Mouse (Mus musculus) heart, adult 11 months (tissue): ENCODE data around the gene Itga9.

Source experiments
- DNase-seq: peaks from one replicate; pipeline ENCODE4 v3.0.0; 2022

The Itga9 gene

DNA sequence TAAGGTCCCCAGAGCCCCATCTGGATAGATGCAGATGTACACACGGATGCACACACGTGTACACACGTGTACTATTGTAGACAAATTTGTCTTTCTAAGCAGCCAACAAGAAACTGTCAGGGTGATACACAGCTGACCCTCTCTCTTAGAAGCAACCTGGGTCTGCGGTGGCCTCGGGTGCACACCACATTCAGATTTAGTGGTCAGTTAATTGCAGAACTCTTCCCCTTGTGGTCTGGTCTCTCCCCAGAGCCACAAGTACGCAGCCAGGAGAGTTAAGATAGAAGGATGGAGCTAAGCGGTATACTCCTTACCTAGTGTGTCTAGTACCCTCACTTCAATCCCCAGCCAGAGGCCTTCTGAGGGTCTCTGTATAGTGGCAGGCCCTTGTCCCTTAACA is 276.7 kb downstream of the Itga9 start:
- DNase-seq = no peak

DNA sequence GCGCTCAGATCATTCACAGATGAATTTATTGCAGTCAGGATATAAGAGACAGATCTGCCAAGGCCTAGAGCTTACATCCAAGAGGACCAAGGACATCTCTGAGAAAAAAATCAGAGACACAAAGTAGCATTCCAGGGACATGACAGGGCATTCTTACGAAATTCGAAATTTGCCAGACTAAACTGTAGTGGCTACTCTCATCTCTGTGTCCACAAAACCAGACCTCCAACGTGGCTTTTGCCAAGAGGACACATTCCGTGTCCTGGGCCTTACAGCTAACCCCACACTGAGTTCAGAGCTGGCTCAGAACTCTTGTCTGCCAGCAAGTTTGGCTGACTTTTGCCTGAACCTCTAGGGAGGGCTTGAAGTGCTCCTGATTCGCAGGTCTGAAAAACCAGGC is 279.3 kb downstream of the Itga9 start:
- DNase-seq = peak; percentile 97

DNA sequence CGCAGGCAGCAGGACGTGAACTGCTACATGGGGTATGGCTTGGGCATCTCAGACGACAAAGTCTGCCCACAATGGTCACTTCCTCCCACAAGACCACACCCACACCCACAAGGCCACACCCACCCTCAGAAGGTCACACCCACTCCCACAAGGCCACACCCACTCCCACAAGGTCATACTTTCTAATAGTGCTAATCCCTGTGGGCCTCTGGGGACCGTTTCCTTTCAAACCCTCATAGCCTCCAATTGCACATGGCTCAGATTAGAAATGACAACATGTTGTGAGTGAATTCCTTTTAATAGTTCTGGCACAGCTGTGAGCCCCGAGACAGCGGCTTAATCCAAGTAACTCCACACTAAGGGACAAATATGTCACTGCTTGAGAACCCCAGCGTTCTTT is 280.7 kb downstream of the Itga9 start:
- DNase-seq = peak; percentile 96

DNA sequence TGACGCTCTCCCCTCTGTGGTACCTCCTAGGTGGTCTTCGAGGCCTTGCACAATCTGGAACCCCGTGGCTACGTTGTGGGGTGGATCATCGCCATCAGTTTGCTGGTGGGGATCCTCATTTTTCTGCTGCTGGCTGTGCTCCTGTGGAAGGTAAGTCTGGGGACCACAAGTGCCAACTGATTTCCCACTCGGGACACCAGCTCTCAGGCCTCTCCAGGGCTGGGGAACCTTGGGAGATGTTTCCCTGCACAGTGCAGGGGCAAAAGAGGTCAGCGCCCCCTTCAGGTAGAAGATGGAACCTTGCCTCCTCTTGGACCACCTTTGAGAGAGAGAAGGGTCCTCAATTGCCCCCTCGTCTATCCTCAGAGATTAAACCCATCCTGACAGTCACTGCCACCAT is 281.2 kb downstream of the Itga9 start:
- DNase-seq = peak; percentile 91

DNA sequence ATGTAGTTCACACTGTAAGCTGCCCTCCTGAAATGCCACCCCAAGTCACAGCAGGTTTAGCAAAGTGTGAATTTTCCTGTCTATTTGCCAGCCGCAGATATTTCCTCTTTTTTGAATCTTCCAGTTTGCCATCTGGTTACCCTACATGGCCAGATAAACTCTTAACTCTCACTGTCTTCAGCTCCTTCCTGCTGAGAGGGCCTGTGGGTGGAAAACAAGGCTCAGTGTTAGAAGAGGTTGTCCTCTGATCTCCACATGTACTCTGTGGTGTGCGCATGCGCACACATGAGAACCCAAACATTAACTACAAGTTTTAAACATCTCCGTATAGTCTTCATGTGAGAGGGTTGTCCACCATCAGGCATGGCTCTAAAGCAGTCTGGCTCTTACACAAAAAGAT is 283.7 kb downstream of the Itga9 start:
- no peak for DNase-seq

DNA sequence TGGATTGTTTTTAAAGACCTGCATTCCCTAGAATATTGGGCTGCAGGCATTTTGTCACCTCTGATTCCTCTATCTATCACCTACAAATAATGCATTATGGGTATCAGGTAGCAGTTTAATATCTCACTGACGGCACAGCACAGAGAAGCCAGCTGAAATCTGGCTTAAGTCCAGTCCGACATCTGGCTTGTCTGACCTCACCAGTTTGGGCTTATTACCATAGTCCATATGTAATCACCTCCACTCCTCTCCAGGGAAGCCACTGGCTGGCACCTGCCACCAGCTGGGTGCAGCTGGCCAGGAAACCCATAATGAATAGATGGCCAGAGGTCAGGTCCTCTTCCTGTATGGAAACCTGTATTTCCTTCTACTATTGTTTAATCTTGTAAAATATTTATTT is 284.2 kb downstream of the Itga9 start:
- DNase-seq = peak; percentile 92

DNA sequence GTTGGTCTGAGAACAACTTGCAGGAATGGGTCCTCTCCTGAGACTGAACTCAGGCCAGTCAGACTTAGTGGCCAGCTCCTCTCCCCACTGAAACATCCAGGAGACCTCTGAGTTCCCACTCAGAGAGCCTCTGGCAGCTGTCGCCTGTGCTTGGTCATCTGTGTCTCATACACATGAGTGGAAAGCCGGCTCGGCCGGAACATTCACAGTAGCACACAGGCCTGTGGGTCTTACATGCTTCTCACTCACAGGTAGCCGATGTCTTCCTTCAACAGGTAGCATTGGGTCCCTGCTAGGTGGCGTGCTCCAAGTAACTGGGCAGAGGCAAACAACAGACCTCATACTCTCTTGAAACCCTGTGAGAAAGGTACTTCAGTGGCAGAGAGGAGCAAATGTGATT is 284.6 kb downstream of the Itga9 start:
- peak; percentile 89 for DNase-seq

DNA sequence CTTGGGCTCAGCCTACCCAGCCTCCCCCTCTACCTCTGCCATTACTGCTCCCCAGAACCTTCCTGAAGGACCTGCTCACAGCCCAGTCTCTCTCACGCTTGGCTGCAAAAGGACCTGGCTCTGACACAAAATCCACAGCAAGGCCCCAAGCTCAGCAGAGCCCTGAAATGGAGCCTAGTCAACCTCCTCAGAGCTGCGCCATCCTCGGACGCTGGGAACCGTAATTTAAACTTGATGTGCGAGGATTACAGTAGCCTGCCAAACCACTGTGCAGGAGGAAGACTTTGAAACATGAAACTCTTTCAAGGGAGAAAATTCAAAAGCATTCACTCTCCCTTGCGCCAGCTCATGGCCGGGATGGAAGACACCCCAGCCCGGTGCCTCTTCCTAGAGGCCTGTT is 285.1 kb downstream of the Itga9 start:
- no peak for DNase-seq

DNA sequence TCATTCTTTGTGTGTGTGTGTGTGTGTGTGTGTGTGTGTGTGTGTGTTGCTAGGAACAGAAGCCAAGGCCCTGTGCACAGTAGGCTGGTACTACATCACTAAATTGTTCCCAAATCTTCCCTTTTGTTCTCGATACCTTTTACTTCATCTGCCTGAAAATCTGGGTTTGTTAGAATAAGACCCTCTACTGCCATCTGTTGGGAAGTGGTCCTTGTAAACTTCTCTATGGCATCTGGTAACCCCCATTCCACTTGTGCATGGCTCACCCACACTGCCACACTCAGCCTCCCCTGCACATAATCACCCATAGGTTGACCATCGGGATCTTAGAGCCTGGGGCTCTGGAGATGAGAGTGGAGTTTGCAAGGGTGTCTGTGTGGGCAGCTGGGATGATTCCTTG is 288.6 kb downstream of the Itga9 start:
- no peak for DNase-seq

DNA sequence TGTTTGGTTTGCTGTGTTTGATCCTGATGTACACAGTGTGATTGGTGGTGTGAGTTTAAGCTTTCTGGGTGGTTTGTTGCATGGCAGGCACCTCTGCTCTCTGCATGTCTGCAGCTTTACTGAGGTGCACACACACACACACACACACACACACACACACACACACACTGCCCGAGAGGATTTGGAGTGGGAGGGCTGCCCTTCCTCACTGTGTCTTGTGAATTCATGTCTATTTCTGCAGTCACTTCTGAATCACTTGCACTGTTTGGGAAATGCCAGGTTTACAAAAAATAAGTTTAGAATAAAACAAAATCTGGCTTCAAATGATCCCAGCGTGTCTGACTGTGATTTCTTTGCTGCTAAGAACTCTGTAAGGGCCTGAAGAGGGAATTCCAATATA is 294.2 kb downstream of the Itga9 start:
- DNase-seq = no peak

DNA sequence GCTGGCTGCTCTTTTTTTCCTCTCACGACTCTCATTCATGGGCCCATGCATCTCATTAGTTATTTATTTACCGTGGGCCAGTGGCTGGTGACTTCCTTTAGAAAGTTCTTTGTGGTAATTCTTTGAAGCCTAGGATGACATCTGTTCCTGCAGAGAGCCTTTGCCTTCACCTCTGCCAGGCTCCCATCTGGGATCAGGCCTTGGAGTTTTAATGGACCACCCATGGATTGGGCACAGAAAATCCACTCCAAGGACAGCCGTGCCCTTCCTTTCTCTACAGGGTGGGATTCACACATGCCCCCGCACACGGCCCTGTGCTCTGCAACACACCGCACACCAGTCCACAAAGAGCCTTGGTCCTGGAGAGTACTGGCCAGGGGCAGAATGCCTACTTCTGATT is 295.4 kb downstream of the Itga9 start:
- no peak for DNase-seq

DNA sequence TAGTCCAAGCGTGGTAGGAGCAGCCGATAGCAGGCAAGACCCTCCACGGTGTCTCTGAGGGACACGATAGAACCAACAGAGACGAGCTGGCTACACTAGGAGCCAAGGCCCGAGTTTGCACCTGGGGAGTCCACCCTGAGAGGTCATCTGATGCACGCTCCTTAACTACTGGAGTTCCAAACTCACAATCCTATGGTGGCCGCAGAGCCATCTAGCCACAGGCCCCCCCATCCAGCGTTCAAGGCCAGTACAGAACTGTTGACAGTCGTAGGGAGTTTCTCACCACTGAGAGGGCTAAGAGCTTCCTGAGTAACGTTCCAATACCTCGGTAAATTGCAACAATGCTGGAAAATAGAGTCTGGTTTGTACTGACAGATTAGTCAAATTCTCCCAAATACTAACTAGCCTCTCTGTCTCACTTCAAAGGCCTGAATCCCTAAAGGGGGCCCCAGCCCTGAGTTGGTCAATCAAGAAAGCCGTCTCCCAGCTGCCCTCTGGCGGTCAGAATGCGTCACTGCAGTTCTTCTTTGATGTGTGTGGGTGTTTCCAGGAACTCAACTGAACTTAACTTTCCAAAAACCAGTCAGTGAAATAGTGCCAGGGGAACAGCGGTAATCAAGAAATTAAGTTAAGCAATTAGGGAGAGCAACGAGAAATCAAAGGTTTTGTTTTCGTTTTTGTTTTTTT is 301.6 kb downstream of the Itga9 start:
- peak; percentile 96 for DNase-seq

DNA sequence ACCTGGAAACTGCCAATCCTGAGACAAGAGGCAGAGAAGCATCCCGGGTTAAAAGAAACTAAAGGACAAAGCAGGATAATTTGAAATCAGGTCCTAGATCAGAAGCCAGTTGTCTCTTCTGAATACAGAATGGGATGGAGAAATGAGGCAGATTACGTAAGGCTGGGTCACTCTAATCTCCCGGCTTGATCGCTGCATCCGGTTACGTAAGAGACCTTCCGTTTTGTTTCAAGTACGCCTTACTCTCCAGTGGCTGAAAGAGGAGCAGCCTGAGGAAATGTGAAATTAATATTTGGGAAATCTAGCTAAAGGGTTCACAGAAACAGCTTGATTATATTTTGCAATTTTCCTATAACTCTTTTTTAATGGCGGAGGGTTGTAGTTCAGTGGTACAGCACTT is 306.6 kb downstream of the Itga9 start:
- no peak for DNase-seq

DNA sequence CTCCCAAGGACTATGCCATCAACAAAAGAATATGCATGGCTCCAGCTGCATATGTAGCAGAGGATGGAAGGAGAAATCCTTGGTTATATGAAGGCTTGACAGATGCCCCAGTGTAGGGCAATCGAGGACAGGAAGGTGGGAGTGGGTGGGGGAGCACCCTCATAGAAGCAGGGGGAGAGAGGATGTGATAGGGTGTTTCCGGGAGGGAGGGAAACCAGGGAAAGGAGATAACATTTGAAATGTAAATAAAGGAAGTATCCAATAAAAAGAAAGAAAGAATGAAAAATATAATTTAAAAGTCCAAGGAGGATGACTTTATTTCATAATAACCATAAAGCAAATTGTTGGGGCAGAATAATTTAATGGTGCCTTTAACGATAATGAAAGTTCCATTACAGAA is 307.1 kb downstream of the Itga9 start:
- no peak for DNase-seq

DNA sequence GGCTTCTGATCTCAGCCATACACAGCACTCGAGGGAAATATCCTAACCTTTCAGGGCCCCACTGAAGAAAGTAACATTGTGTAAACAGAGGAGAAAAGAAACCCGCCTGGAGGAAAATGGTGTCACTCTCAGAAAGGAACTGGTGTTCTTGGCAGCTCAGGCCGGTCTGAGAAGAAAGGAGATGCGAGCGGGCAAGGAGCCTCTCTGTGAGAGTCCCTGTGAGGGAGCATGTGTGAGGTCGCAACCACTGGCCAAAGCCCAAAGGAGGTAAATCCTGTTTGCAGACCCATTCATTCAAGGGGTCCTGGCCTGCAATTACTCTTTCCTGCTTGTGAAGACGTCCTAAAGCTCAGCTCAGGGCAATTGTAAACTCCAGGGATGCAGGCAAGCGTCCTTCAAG is 308.1 kb downstream of the Itga9 start:
- no peak for DNase-seq

DNA sequence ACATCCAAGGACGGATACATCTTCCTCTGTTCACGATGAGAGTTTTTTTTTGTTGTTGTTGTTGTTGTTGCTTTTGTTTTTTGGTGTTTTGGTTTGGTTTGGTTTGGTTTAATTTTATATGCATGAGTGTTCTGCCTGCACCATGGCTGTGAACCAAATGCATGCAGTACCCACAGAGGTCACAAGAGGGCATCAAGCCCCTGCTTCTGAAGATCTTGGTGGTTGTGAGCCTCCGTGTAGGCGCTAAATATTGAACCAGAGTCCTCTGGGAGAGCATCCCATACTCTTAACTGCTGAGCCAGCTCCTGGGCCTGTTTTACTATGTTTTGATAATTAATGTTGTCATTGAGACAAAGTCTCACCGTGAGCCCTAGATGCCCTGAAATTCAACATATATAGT is 308.8 kb downstream of the Itga9 start:
- DNase-seq = no peak

DNA sequence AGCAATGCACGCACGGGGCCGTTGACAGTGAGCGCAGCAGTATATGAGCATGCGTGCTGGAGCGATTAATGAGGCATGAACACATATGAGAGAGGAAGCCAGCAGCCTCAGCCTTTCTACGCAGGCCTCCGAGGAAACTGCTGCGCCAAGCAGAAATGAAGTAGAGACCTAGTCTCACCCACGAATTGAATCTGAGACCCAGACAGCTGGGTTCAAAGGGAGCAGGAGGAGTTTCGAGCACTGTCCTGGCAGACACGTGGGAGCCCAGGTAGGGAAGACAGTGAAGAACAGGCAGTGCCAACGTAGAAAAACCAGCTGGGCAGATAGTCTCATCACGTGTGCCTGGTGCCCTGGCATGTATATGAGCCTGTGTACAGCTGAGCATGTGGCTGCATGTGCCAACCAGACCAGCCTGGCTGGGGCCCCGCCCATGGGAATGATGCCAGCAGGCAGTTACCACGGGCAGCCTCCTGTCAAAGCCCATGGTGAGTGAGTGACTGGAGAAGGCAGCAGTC is 313.2 kb downstream of the Itga9 start:
- DNase-seq = peak; percentile 92

DNA sequence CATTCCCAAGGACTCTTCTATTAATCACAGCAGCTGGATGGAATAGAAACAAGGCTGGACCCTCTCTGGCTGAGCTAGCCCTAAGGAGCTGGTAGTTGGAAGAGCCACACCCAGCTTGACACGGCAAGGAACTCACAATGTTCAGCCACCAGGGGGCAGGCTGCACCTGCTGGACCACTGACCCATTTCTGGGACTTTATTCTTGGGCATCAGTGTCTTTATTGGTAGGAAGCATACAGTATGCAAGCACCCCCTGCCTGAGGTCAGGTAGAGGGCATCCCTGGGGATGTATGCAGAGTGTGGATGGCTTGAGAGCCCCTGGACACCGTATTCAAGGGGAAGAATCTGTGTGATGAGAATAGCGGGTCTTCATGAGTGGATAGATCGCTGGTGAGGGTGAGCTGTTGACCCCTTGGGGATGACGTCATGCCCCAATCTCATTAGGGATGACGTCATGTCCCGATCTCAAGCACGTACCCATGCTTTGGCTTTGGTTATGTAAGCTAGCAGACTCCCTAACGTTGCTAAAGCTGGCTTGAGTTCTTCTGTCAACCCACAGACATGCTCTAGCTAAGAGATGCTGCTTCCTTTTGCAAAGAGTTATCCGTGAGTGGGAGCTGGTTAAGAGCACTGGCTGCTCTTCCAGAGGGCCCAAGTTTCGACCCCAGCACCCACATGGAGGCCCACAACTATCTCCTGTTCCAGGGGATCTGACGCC is 314.5 kb downstream of the Itga9 start:
- DNase-seq = peak; percentile 97

DNA sequence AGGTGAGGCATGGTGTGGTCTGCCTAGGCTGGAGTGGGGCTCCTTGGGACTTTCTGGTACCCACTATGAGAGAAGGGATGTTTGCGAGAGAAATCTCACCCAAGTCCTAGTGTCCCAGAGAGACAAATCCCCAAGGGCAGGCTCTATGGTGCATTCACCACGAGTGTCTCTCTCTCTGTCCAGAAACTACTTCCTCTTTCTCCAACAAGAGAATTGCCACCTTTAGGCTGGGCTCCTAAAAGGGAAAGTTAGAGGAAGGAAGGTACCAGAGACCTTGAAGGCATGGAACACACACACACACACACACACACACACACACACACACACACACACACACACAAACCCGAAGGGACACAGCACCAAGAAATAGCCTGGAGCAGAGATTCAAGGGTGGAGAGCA is 315.4 kb downstream of the Itga9 start:
- DNase-seq = no peak

DNA sequence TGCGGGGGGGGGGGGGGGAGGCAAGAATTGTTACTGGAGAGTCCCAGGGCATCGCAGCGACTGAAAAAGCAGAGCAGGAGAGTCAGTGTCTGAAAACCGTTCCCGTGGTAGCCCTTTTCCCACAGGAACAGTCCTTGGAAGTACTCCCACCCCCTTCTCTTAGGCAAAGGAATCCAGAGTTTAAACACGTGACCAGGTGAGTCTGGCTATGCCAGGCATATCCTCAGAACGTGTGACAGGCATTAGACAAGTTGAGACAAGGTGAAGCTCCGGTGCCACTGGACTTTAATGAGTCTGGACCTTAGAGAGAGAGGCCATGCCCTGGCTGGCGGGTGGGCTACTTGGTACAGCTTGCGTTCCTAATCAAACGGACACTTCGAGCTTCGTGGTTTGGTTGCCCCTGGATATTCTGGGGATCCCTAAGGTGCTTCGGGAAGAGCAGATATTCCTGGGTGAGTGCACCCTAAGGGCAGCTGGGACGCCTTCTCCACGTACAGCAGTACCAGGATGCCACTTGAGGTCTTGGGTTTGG is 318.1 kb downstream of the Itga9 start:
- no peak for DNase-seq

DNA sequence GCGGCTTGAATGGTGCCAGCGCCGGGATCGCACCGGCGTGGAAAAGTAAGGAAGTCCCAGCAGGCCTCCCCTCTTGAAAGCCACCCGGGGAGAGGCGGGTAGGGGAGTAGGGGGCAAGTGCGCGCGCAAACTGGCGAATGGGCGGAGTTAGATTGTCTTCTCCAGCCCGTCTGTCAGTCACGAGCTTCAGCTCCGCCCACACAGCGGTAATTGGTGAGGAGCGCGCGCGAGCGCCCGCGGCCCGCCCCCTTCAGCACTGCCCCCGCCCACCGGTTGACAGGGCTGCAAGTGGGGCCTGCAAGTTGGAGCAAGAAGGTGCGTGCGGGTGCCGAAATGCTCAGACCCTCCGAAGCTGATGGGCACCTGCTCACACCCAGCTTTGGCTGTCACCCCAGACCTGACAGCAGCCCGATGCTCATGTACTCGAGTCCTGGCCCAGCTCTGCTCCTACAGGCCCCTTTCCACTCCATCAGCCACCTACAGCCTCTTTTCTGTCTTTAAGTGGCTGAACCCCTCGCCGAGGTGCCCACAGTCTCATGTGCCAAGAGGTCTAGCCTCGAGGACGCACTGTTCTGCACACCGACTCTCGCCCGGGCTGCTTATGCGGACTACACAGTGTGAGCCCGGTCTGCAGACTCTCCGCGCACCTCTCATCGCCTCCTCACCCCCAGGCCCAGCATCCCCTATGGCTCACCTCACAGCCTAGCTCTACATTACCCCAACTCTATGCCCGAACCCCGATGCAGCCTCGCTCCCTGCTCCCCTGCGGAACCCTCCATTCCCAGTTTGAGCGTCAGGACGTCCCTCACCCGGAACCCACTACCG is 319.0 kb downstream of the Itga9 start:
- DNase-seq = peak; percentile 100

DNA sequence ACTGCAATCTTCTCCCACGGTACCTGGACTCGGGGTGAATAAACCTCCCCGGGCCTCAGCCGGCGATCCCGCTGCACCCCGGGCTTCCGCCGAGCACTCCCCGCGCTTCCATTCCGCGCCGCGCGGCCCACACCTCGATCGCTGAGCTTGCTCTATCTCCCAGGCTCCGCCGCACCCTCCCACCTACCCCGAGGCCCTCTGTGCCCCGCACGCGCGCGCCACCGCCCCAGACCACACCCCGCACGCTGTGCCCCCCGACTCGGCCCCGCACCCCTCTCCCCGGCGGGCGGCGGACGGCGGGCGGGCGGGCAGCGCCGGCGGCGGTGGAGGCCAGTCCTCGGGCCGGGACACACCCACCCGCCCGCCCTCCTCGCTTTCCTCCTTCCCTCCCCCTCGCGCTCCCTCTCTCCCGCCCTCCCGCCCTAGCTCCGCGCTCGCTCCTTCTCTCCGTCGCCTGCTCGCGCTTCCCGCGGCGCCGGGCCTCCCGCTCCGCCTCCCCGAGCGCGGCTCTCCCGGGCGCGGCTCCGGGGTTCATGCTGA is 319.7 kb downstream of the Itga9 start, which contains the start of gene Ctdspl:
TSS of gene Ctdspl (plus strand) at position 343 of the 540 bp plus-strand sequence.
- peak; percentile 96 for DNase-seq

DNA sequence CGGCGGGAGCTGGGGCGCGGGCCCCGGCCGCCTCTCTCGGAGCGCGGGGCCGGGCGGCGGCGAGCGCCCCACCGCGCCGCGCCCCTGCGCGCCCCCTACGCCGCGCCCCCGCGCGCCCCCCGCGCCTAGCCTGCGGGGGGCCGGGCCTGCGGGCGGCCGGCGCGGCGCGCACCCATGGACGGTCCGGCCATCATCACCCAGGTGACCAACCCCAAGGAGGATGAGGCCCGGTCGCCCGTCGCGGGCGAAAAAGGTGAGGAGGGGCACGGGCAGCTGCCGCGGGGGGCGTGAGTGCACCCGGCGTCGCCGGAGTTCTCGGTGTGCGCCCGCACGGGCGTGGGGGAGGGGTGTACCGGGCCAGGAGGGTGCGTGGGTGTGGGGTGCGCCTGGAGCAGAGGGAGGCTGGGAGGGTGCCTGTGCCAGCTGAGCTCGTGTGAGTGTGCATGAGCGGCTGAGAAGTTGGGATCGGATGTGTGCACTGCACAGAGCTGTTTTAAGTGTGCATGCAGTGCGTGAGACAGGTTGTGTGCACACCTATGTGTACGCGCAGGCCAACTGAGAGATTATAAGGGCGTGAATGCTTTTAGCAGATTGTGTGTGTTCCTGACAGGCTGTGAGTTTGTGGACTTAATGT is 320.3 kb downstream of the Itga9 start:
- DNase-seq = peak; percentile 97
